Mouse (Mus musculus): ENCODE measurements around the gene Hmgxb4.

- TF ChIP-seq CTCF (IDR thresholded peaks at IDR 0.05; ENCODE audit: borderline replicate concordance, control insufficient read depth, extremely low read depth, insufficient read depth, low read length, poor library complexity) (no peak), POLR2A (IDR thresholded peaks at IDR 0.05; ENCODE audit: control insufficient read depth, extremely low read depth, insufficient read depth, low read length, poor library complexity) (no peak)
Observed at GRCm38 (mm10) chr8:74963983-74964382, 29.2 kb upstream of the Hmgxb4 start.

Measured in thymus, adult 2 months (tissue).